Mouse (Mus musculus) liver, embryonic 14.5 days (tissue): ENCODE results near the gene Sgsm1.

ENCODE experiments used
- CTCF ChIP-seq: IDR thresholded peaks from 2 replicates; pipeline ENCODE4 v1.5.1; 2016; ENCODE audit warnings: antibody characterized with exemption, low read depth, control low read depth
- EP300 ChIP-seq: IDR thresholded peaks from 2 replicates; pipeline ENCODE4 v1.6.1; 2016; ENCODE audit warnings: antibody characterized with exemption, low read depth

GRCm38 (mm10) chr5:113309491-113310376 is 852 bp downstream of the Sgsm1 start:
- no peak for TF ChIP-seq CTCF
- no peak for TF ChIP-seq EP300
